Mouse (Mus musculus) CD4-positive, CD25-positive, alpha-beta regulatory T cell, adult 4 months (primary cell): Measurements from ENCODE around the gene Rnf7. TPM values are rescaled to one million over a fixed set of nuclear protein-coding genes. Genes with fewer than 3 reads are reported as not detected.

Source experiments
- polyA plus RNA-seq, 2 experiments: library from polyadenylated mRNA; unstranded; fragments of 100-300 nt; shearing (Covaris generic); gene quantifications; one replicate each; pipeline ENCODE4 v1.2.1; 2017

The Rnf7 gene
- polyA plus RNA-seq, 2 experiments from 2014 or later = 99.6 to 100 TPM

Other genes starting within 250 kb of the Rnf7 start
- gene Atp1b3, start 114.2 kb downstream of the Rnf7 start, polyA plus RNA-seq = 100 to 1,000 TPM; 219 to 284 TPM
- gene Gm28729, start 46.6 kb upstream of the Rnf7 start, polyA plus RNA-seq = not detected
- gene Rasa2, start 152.9 kb upstream of the Rnf7 start, polyA plus RNA-seq = 10 to 100 TPM; 31.2 to 43.3 TPM